Mouse (Mus musculus): Measurements from ENCODE around the gene Podnl1. TPM values are rescaled to one million over a fixed set of nuclear protein-coding genes. Genes with fewer than 3 reads are reported as not detected.

Podnl1 gene
- polyA plus RNA-seq, 1 experiment from 2014 or later = 0.37 TPM

DNA sequence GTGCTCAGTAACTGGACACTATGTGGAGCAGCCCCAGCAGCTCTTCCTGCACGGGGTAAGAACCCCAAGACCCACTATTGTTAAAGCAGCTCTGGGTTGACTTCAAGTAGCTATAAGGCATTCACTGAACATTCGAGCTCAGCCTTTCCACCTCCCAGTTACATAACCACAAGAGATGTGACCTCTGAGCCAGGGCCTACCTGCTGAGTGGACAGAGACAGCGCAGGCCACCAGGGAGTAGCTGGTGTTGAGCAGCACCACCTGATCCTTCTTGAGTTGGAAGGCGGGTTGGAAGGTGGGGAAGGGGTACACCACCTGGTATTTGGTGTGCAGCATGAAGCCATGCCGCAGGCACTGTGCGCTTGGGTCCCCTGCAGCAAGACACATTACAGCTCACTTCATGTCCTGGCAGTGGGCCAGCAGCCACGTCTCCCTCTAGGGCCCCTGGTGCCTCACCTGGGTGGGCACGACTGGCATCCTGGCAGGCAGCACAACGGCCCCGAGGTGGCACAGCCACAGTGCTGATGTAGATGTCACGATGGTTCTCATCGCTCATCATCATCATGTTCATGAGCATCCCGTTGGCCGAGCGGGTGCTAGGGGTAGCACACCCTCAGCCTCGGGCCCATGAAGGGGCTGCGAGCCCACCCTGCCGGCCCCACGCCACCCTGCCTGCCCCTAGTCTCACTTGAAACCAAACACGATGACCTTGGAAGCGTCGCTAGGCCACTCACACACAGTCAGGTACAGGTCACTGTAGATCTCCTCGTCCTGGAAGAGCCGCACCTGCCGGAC, 24.1 kb upstream of the Podnl1 start:
- H3K4me2 ChIP-seq (replicated peaks) = no peak overlapping the region
- H3K4me1 ChIP-seq = peaks cover 27% of the 10 kb centered on the region
- H3K27me3 ChIP-seq (replicated peaks) = no peaks in the 10 kb centered on the region
- H3K27ac ChIP-seq = no peak overlapping the region
- no peak overlapping the region for H3K9ac ChIP-seq
- no peak for ATAC-seq (ENCODE audit: low FRiP score, low read depth)
- peaks cover 49% of the 10 kb centered on the region for H3K36me3 ChIP-seq
- no peaks in the 10 kb centered on the region for H3K9me3 ChIP-seq
- no peak overlapping the region for H3K4me3 ChIP-seq
- WGBS = 93% methylated on average over 25 of the region's 25 CpGs

GRCm38 (mm10) chr8:84103601-84104000, 22.2 kb upstream of the Podnl1 start:
- Histone ChIP-seq H3K4me1 (peaks cover 27% of the 10 kb centered on the region), H3K4me2 (replicated peaks) (peak overlapping the region; percentile 88), H3K27ac (peak overlapping the region; percentile 83; the same call in 1 of the 2 replicates), H3K9ac (peak overlapping the region; percentile 84), H3K9me3 (no peaks in the 10 kb centered on the region), H3K4me3 (peak overlapping the region; percentile 70), H3K36me3 (peaks cover 30% of the 10 kb centered on the region), H3K27me3 (replicated peaks) (no peaks in the 10 kb centered on the region)
- no peak for ATAC-seq (ENCODE audit: low FRiP score, low read depth)
- WGBS = 64% methylated on average over 3 of the region's 3 CpGs

DNA sequence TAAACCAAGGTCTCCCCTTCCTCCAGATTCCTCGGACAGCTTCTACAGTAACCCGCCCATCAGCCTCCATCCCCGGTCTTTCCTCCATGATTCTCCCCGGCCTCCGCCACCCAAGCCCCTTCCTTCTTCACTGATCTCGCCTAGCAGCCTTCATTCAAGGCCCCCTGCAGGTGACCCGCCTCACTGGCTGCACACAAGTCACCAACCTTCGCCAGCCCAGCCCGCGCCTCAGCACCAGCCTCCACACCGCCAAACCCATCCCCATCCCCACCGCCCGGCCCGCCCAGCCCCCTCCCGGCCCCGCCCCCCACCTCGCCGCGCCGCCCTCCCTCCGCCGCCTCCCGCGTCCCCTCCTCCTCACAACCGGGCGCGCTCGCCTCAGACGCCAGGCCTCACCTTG, 21.6 kb upstream of the Podnl1 start:
- H3K4me3 ChIP-seq = peak overlapping the region; percentile 70
- H3K4me1 ChIP-seq = peaks cover 27% of the 10 kb centered on the region
- WGBS = under 1% methylated on average over 26 of the region's 29 CpGs
- peaks cover 24% of the 10 kb centered on the region for H3K36me3 ChIP-seq
- peak overlapping the region; percentile 84 for H3K9ac ChIP-seq
- H3K27ac ChIP-seq = peak overlapping the region; percentile 83
- H3K27me3 ChIP-seq (replicated peaks) = no peaks in the 10 kb centered on the region
- H3K4me2 ChIP-seq (replicated peaks) = peak overlapping the region; percentile 88
- ATAC-seq (ENCODE audit: low FRiP score, low read depth) = peak; percentile 84
- no peaks in the 10 kb centered on the region for H3K9me3 ChIP-seq

- 8% methylated on average over 42 of the region's 42 CpGs for WGBS
- Histone ChIP-seq H3K4me1 (peaks cover 27% of the 10 kb centered on the region), H3K4me2 (replicated peaks) (peak within 1 kb of the TSS; percentile 88), H3K4me3 (peak within 1 kb of the TSS; percentile 70), H3K27me3 (replicated peaks) (no peaks in the 10 kb centered on the region), H3K9ac (peak within 1 kb of the TSS; percentile 84), H3K9me3 (no peaks in the 10 kb centered on the region), H3K27ac (peak within 1 kb of the TSS; percentile 83), H3K36me3 (peaks cover 20% of the 10 kb centered on the region)
- ATAC-seq (ENCODE audit: low FRiP score, low read depth) = peak; percentile 97
These were observed 20.8 kb upstream of the Podnl1 start, which contains the start of gene Dcaf15 for GRCm38 (mm10) chr8:84104697-84105609. Gene Dcaf15, minus strand, starts transcription at chr8:84104768.

- H3K36me3 ChIP-seq = peaks cover 17% of the 10 kb centered on the region
- no peak overlapping the region for H3K27ac ChIP-seq
- H3K4me3 ChIP-seq = no peak overlapping the region
- 74% methylated on average over 2 of the region's 2 CpGs for WGBS
- ATAC-seq (ENCODE audit: low FRiP score, low read depth) = no peak
- peaks cover 27% of the 10 kb centered on the region for H3K4me1 ChIP-seq
- no peaks in the 10 kb centered on the region for H3K27me3 ChIP-seq (replicated peaks)
- H3K4me2 ChIP-seq (replicated peaks) = no peak overlapping the region
- no peaks in the 10 kb centered on the region for H3K9me3 ChIP-seq
- H3K9ac ChIP-seq = no peak overlapping the region
These were observed 20.1 kb upstream of the Podnl1 start for GRCm38 (mm10) chr8:84105676-84106075.

GRCm38 (mm10) chr8:84106216-84107040, 19.4 kb upstream of the Podnl1 start:
- H3K9me3 ChIP-seq = no peaks in the 10 kb centered on the region
- no peak overlapping the region for H3K4me2 ChIP-seq (replicated peaks)
- no peaks in the 10 kb centered on the region for H3K27me3 ChIP-seq (replicated peaks)
- no peak overlapping the region for H3K27ac ChIP-seq
- peaks cover 27% of the 10 kb centered on the region for H3K4me1 ChIP-seq
- H3K36me3 ChIP-seq = peaks cover 14% of the 10 kb centered on the region
- no peak overlapping the region for H3K4me3 ChIP-seq
- no peak overlapping the region for H3K9ac ChIP-seq
- 92% methylated on average over 6 of the region's 6 CpGs for WGBS
- ATAC-seq (ENCODE audit: low FRiP score, low read depth) = no peak

GRCm38 (mm10) chr8:84115646-84116045, 10.1 kb upstream of the Podnl1 start:
- ATAC-seq (ENCODE audit: low FRiP score, low read depth) = no peak
- H3K4me3 ChIP-seq = no peak overlapping the region
- H3K9me3 ChIP-seq = no peaks in the 10 kb centered on the region
- 87% methylated on average over 6 of the region's 6 CpGs for WGBS
- H3K4me2 ChIP-seq (replicated peaks) = no peak overlapping the region
- H3K4me1 ChIP-seq = no peaks in the 10 kb centered on the region
- H3K36me3 ChIP-seq = no peaks in the 10 kb centered on the region
- no peak overlapping the region for H3K9ac ChIP-seq
- no peaks in the 10 kb centered on the region for H3K27me3 ChIP-seq (replicated peaks)
- no peak overlapping the region for H3K27ac ChIP-seq

GRCm38 (mm10) chr8:84122151-84122550, 3.6 kb upstream of the Podnl1 start:
- Histone ChIP-seq H3K4me2 (replicated peaks) (no peak overlapping the region), H3K4me3 (no peak overlapping the region), H3K27ac (no peak overlapping the region), H3K9me3 (no peaks in the 10 kb centered on the region), H3K9ac (no peak overlapping the region), H3K4me1 (no peaks in the 10 kb centered on the region), H3K27me3 (replicated peaks) (no peaks in the 10 kb centered on the region), H3K36me3 (no peaks in the 10 kb centered on the region)
- no peak for ATAC-seq (ENCODE audit: low FRiP score, low read depth)
- WGBS = 91% methylated on average over 3 of the region's 3 CpGs

DNA sequence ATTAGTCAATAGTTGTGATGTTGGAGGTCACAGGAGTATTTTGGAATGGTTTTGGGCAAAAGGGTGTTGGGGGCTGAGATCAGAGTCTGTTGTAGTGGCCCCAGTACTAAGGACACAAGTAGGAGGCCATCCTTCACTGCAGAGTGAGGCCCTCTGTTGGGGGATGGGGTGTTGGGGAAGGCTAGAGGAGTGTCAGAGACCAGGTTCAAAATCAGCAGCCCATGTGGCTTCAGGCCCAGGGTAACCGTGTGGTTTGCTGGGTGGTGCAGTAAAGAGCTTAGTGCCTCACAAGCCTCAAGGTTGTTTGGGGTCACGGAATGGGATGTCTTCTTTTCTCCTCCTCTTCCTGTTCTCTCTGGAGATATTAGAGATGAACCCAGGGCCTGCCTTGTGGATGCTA, 953 bp downstream of the Podnl1 start:
- H3K4me3 ChIP-seq = no peak overlapping the region
- H3K4me2 ChIP-seq (replicated peaks) = no peak overlapping the region
- H3K27me3 ChIP-seq (replicated peaks) = 0 out of 2 replicates have a peak, but pooled peaks cover 7% of the 10 kb centered on the region
- ATAC-seq (ENCODE audit: low FRiP score, low read depth) = no peak
- WGBS = 82% methylated on average over 2 of the region's 2 CpGs
- H3K27ac ChIP-seq = no peak overlapping the region
- H3K9me3 ChIP-seq = no peaks in the 10 kb centered on the region
- H3K4me1 ChIP-seq = no peaks in the 10 kb centered on the region
- no peak overlapping the region for H3K9ac ChIP-seq
- H3K36me3 ChIP-seq = peaks cover under 1% of the 10 kb centered on the region

GRCm38 (mm10) chr8:84127202-84127901, 1.6 kb downstream of the Podnl1 start:
- Histone ChIP-seq H3K27me3 (replicated peaks) (0 out of 2 replicates have a peak, but pooled peaks cover 7% of the 10 kb centered on the region), H3K4me1 (no peaks in the 10 kb centered on the region), H3K36me3 (peaks cover 6% of the 10 kb centered on the region), H3K4me2 (replicated peaks) (no peak overlapping the region), H3K27ac (no peak overlapping the region), H3K9ac (no peak overlapping the region), H3K9me3 (no peaks in the 10 kb centered on the region), H3K4me3 (no peak overlapping the region)
- WGBS = 71% methylated on average over 17 of the region's 17 CpGs
- no peak for ATAC-seq (ENCODE audit: low FRiP score, low read depth)

DNA sequence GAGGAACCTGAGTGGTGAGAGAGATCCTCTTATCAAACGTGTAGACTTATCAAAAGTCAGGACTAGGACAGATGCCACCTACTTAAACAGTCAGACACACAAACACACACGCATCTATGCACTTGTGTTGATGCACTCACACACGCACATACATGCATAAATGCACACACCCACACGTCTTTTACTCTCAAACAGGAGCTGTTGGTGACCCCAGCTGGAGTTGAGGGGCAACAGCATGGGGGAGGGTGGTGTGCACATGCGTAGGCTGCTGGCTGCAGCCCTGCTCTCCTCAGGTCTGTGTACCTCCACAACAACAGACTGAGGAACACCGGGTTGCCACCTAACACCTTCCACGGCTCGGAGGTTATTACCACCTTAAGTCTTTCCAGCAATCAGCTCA, 2.5 kb downstream of the Podnl1 start:
- Histone ChIP-seq H3K9ac (no peak overlapping the region), H3K36me3 (peaks cover 16% of the 10 kb centered on the region), H3K4me2 (replicated peaks) (no peak overlapping the region), H3K27me3 (replicated peaks) (0 out of 2 replicates have a peak, but pooled peaks cover 7% of the 10 kb centered on the region), H3K9me3 (no peaks in the 10 kb centered on the region), H3K4me1 (no peaks in the 10 kb centered on the region), H3K27ac (no peak overlapping the region), H3K4me3 (no peak overlapping the region)
- 73% methylated on average over 8 of the region's 8 CpGs for WGBS
- no peak for ATAC-seq (ENCODE audit: low FRiP score, low read depth)

Measured in neural tube, embryonic 12.5 days (tissue).